Mouse (Mus musculus): ENCODE data around the gene Sdccag8.

- no peak for TF ChIP-seq POLR2A (IDR thresholded peaks at IDR 0.05; ENCODE audit: extremely low read depth, insufficient read depth, low read length)
- no peak for TF ChIP-seq CTCF (IDR thresholded peaks at IDR 0.05; ENCODE audit: low read depth, low read length)
These were observed 117.1 kb downstream of the Sdccag8 start for GRCm38 (mm10) chr1:176931511-176931910.

Data from liver, adult 2 months (tissue).